Mouse (Mus musculus): ENCODE results near the gene Lrp1.
A peak's percentile ranks its signal among the peaks of the same experiment; 100 is the strongest.

Lrp1 gene

DNA sequence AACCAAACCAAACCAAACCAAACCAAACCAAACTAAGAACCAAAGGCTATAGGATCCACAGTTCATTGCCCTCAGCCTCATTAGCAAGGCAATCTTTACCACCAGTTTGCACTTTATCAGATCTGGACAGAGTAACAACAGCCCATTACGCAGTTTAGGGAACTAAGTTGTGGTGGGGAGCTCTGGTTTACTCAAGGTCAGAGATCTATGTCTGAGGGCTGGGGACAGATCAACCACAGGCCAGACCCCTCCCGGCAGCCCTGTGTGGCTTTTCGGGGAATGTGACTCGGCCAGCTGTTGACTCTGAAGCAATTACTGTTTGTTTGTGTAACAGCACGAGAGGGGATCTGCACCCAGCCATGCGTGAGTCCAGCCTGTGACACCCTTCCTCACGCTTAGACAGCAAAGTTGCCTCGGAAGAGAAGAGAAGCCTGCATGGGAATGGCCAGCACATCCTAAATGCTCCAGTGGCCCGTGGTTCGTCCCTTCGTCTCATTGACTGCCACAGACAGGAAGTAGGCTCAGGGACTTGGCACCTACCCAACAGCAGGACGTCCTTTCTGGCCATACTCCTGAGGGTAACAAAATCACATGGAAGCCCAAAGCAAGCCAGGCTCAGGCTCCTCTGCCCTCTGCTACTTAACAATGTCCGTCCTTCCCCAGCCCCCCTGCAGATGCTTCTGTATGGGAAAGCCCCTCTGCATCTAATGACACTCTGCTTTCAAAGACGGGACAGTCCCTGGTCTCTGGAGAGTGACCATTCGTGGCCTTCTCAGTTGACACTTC is 16.3 kb downstream of the Lrp1 start:
- Histone ChIP-seq H3K4me3 (replicated peaks; ENCODE audit: low read length) (peak overlapping the region; percentile 51), H3K36me3 (ENCODE audit: insufficient read depth, low read length) (0 out of 2 replicates have a peak, but pooled peaks cover 11% of the 10 kb centered on the region), H3K9me3 (ENCODE audit: low read length) (no peaks in the 10 kb centered on the region), H3K27me3 (ENCODE audit: insufficient read depth, low read length) (peaks cover 3% of the 10 kb centered on the region; the same call in 1 of the 2 replicates), H3K4me1 (replicated peaks; ENCODE audit: low read depth, low read length) (peaks cover 75% of the 10 kb centered on the region)
- TF ChIP-seq CTCF (conservative IDR thresholded peaks at IDR 0.05; ENCODE audit: low read length): no peak
- TF ChIP-seq POU5F1 (IDR thresholded peaks at IDR 0.05; ENCODE audit: borderline replicate concordance, low read length): no peak
- no peak for TF ChIP-seq NANOG (IDR thresholded peaks at IDR 0.05; ENCODE audit: borderline replicate concordance, low read length)

DNA sequence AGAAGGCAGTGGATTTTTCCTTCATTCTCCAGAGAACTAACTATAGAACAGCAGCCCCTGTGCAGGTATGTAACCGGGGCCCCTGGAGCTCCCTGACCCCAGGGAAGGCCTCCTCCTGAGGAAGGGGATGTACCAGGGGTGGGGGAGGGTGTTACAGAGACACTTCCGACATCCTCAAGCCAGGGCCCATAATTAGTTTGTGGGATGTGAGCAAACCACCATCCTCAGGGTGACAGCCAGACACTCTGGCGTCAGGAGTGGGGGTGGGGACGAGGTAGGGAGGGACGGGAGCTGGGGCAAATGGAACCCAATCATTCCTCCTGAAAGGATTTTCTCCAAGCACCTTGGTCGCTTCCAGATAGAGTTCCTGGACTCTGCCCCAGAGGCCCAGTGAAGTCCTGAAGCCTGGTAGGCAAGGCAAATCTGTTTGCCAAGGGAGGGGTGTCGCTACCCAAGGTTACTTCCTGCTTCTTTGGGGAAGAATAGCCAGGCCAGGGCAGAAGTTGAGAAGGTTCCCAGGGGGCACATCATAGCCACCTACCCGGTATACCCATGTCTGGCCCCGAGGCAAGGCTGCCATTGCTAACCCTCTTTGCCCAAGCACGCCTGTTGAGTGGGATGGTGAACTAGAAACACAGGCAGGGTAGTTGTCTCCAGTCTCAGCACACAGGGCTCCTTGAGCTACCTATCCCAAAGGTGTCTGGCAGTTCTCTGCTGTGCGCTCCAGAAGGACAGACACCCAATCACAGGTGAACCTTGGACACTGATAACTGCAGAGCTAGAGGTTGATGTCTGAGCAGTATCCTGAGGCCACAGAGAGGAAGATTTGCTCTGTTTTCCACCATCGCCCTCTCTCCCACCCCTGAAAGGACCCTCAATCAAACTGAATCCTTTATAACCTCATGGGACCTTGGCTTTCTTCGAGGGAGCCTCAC is 17.2 kb downstream of the Lrp1 start:
- Histone ChIP-seq H3K4me1 (replicated peaks; ENCODE audit: low read depth, low read length) (peaks cover 75% of the 10 kb centered on the region), H3K27me3 (ENCODE audit: insufficient read depth, low read length) (peaks cover 3% of the 10 kb centered on the region; the same call in 1 of the 2 replicates), H3K36me3 (ENCODE audit: insufficient read depth, low read length) (0 out of 2 replicates have a peak, but pooled peaks cover 11% of the 10 kb centered on the region), H3K4me3 (replicated peaks; ENCODE audit: low read length) (no peak overlapping the region), H3K9me3 (ENCODE audit: low read length) (no peaks in the 10 kb centered on the region)
- TF ChIP-seq POU5F1 (IDR thresholded peaks at IDR 0.05; ENCODE audit: borderline replicate concordance, low read length) (no peak), CTCF (conservative IDR thresholded peaks at IDR 0.05; ENCODE audit: low read length) (no peak), NANOG (IDR thresholded peaks at IDR 0.05; ENCODE audit: borderline replicate concordance, low read length) (no peak)

- TF ChIP-seq CTCF (conservative IDR thresholded peaks at IDR 0.05; ENCODE audit: low read length): no peak
- TF ChIP-seq NANOG (IDR thresholded peaks at IDR 0.05; ENCODE audit: borderline replicate concordance, low read length): no peak
- no peak for TF ChIP-seq POU5F1 (IDR thresholded peaks at IDR 0.05; ENCODE audit: borderline replicate concordance, low read length)
- Histone ChIP-seq H3K4me1 (replicated peaks; ENCODE audit: low read depth, low read length) (peaks cover 77% of the 10 kb centered on the region), H3K36me3 (ENCODE audit: insufficient read depth, low read length) (0 out of 2 replicates have a peak, but pooled peaks cover 11% of the 10 kb centered on the region), H3K4me3 (replicated peaks; ENCODE audit: low read length) (no peak overlapping the region), H3K9me3 (ENCODE audit: low read length) (no peaks in the 10 kb centered on the region), H3K27me3 (ENCODE audit: insufficient read depth, low read length) (peaks cover 3% of the 10 kb centered on the region; the same call in 1 of the 2 replicates)
These were observed 18.8 kb downstream of the Lrp1 start for GRCm38 (mm10) chr10:127602194-127602593.

DNA sequence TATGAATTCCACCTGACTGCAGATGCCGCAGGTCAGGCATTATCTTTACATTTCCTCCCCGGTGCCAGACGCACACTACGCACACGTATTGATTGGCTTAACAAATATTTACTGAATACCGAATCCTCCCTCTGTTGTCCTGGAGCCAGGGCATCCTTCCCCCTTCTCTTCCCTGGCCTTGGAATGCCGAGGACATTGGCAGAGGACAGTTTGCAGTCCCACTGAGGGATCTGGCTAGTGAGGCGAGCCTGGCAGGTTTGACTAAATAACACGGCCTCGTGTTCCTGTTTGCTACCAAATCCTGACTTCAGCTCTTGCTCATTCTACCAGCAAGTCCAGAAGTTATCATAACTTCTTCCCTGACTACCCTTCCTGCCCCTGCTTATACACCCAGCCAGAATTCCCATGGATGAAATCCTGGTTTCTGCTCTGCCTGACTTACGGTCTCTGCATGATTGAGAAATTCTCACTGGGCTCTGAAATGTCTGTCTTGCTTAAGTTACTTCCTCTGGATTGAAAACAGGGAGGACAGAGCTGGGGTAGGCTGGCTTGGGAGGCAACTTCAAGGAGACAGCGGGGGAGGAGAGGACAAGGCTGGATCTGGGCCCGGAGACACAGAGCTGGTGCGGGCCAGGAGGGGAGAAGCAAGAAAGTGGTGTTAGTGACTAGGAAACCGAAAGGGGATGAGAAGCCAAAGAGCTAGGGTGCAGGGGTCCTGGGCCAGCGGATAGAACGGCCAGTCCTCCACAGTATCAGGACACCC is 21.0 kb downstream of the Lrp1 start:
- TF ChIP-seq POU5F1 (IDR thresholded peaks at IDR 0.05; ENCODE audit: borderline replicate concordance, low read length) (no peak), CTCF (conservative IDR thresholded peaks at IDR 0.05; ENCODE audit: low read length) (no peak), NANOG (IDR thresholded peaks at IDR 0.05; ENCODE audit: borderline replicate concordance, low read length) (no peak)
- Histone ChIP-seq H3K27me3 (ENCODE audit: insufficient read depth, low read length) (peaks cover 3% of the 10 kb centered on the region; the same call in 1 of the 2 replicates), H3K4me1 (replicated peaks; ENCODE audit: low read depth, low read length) (peaks cover 83% of the 10 kb centered on the region), H3K4me3 (replicated peaks; ENCODE audit: low read length) (peak overlapping the region; percentile 53), H3K9me3 (ENCODE audit: low read length) (no peaks in the 10 kb centered on the region), H3K36me3 (ENCODE audit: insufficient read depth, low read length) (0 out of 2 replicates have a peak, but pooled peaks cover 4% of the 10 kb centered on the region)

DNA sequence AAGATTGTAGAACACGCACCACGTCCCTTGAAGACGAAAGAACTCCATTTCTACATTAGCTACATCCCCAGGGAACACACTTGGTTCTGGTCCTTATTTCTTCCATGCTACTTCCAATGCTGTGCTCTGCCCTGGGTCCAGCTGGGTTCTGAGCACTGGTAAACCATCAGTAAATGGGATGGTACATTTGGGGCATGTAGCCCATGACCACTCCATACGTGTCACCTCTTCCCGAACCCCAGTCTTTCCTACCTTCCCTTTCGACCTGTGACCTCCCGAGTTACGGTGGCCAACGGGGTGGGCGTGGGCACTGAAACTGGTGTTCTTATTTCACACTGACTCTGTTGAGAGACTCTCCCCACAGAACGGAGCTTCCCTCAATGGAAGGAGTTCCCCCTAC is 21.7 kb downstream of the Lrp1 start:
- H3K4me3 ChIP-seq (replicated peaks; ENCODE audit: low read length): no peak overlapping the region
- H3K36me3 ChIP-seq (ENCODE audit: insufficient read depth, low read length): 0 out of 2 replicates have a peak, but pooled peaks cover 4% of the 10 kb centered on the region
- H3K27me3 ChIP-seq (ENCODE audit: insufficient read depth, low read length): peaks cover 10% of the 10 kb centered on the region; the same call in 1 of the 2 replicates
- no peak for TF ChIP-seq CTCF (conservative IDR thresholded peaks at IDR 0.05; ENCODE audit: low read length)
- peaks cover 84% of the 10 kb centered on the region for H3K4me1 ChIP-seq (replicated peaks; ENCODE audit: low read depth, low read length)
- no peaks in the 10 kb centered on the region for H3K9me3 ChIP-seq (ENCODE audit: low read length)

- Histone ChIP-seq H3K36me3 (ENCODE audit: insufficient read depth, low read length) (no peaks in the 10 kb centered on the region), H3K9me3 (ENCODE audit: low read length) (no peaks in the 10 kb centered on the region), H3K4me1 (replicated peaks; ENCODE audit: low read depth, low read length) (peaks cover 85% of the 10 kb centered on the region), H3K4me3 (replicated peaks; ENCODE audit: low read length) (peak overlapping the region; percentile 39), H3K27me3 (ENCODE audit: insufficient read depth, low read length) (peaks cover 11% of the 10 kb centered on the region; the same call in 1 of the 2 replicates)
- TF ChIP-seq NANOG (IDR thresholded peaks at IDR 0.05; ENCODE audit: borderline replicate concordance, low read length): no peak
- no peak for TF ChIP-seq POU5F1 (IDR thresholded peaks at IDR 0.05; ENCODE audit: borderline replicate concordance, low read length)
- no peak for TF ChIP-seq CTCF (conservative IDR thresholded peaks at IDR 0.05; ENCODE audit: low read length)
These were observed 22.3 kb downstream of the Lrp1 start for GRCm38 (mm10) chr10:127598607-127599006.

DNA sequence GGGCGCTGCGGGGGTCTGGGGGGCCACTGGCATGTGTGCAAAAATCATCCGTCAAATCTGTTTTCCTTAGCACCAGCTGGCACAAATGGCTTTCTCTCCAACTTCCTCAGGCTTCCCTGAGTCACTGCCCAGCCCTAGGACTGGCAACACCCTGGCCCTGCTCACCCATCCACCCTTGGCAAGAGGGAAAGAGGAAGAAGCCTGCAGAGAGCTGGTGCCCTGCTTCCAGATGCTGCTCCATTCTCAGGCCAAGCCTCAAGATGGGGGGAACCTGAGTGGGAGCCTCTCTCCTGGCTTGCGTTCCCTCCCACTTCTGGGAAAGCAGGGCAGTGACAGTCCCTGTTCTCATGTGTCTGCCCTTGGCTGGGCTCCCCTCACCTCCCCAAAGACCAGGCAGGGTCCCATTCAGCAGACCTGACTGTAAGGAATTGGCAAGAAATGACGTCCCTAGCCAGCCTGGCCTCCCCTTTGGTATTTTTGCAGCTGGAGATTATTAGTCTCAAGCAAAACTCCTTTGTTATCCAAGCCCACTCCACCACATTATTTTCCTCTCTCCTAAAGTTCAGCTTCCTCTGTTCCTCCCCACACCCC is 23.5 kb downstream of the Lrp1 start:
- H3K4me1 ChIP-seq (replicated peaks; ENCODE audit: low read depth, low read length): peaks cover 87% of the 10 kb centered on the region
- H3K4me3 ChIP-seq (replicated peaks; ENCODE audit: low read length): no peak overlapping the region
- peaks cover 11% of the 10 kb centered on the region; the same call in 1 of the 2 replicates for H3K27me3 ChIP-seq (ENCODE audit: insufficient read depth, low read length)
- no peaks in the 10 kb centered on the region for H3K9me3 ChIP-seq (ENCODE audit: low read length)
- H3K36me3 ChIP-seq (ENCODE audit: insufficient read depth, low read length): peaks cover 8% of the 10 kb centered on the region; the same call in 1 of the 2 replicates
- TF ChIP-seq NANOG (IDR thresholded peaks at IDR 0.05; ENCODE audit: borderline replicate concordance, low read length): no peak
- no peak for TF ChIP-seq POU5F1 (IDR thresholded peaks at IDR 0.05; ENCODE audit: borderline replicate concordance, low read length)
- TF ChIP-seq CTCF (conservative IDR thresholded peaks at IDR 0.05; ENCODE audit: low read length): no peak

Data from E14TG2a.4 (cell line).